Comparison of ENCODE assay signal across 9 mouse cellular contexts in the genomic region with DNA sequence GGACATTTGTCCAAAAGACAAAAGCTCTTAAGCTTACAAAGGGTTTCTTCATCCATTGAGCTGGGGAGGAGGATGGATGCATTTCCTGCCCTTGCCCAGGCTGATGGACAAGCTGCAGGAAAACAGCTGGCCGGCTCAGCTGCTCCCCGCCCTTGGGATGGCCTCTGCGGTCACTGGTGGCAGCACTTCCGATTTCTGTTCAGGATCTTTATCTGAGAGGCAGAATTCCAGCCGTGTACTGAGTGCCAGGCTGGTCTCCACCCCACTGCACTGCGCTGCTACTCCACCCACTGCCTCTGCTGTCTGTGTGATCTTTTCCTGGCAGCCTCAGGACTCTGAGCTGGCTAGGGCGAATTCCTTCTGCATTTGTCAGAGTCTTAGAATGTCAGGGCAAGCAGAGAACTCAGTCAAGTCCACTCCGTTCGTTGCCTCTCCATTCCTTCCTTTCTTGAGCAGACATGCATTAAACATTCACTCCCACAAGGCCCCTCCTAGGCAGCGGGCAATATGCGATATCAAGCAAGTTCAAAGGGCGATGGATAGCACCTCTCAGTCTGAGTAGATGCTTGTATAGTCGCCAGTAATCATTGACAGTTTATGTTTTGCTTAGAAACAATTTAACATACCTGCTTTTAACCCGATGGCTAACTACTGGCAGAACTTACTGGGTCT. TPM values are rescaled to one million over a fixed set of nuclear protein-coding genes. Genes with fewer than 3 reads are reported as not detected.
A peak's percentile ranks its signal among the peaks of the same experiment; 100 is the strongest.
DNase-seq lines count a peak whose midpoint lies in the region; ATAC-seq lines count a peak whose summit lies in the region.
"Had no signal": no experiment of that assay in that cellular context is flagged by ENCODE, and none has a peak within 500 bp of the region (broad histone marks: within the 10 kb centered on the region; RNA-seq: fewer than 3 reads in every experiment).

No protein-coding gene starts in this region.

- WGBS in kidney, embryonic 14.5 days, result 43% methylated on average over 14 of the region's 14 CpGs
- WGBS in midbrain, embryonic 11.5 days, result 60% methylated on average over 14 of the region's 14 CpGs

- no peak overlapping the region for H3K4me2 ChIP-seq in kidney, embryonic 14.5 days (replicated peaks; ENCODE audit: low read depth, low read length)
- H3K4me2 ChIP-seq in midbrain, embryonic 11.5 days, result no peak overlapping the region

- H3K4me3 ChIP-seq in kidney, embryonic 14.5 days (ENCODE audit: low read length), result no peak overlapping the region
- no peak overlapping the region for H3K4me3 ChIP-seq in midbrain, embryonic 11.5 days (ENCODE audit: low read depth, low read length)
- H3K4me3 ChIP-seq: megakaryocyte, embryonic 14.5 days had no signal

- H3K36me3 ChIP-seq in kidney, embryonic 14.5 days (ENCODE audit: control insufficient read depth, insufficient read depth, low read length), result no peaks in the 10 kb centered on the region
- no peaks in the 10 kb centered on the region for H3K36me3 ChIP-seq in midbrain, embryonic 11.5 days (ENCODE audit: control insufficient read depth, insufficient read depth, low read length)

- H3K27me3 ChIP-seq in kidney, embryonic 14.5 days (ENCODE audit: control insufficient read depth, insufficient read depth, low read length), result no peaks in the 10 kb centered on the region
- H3K27me3 ChIP-seq in midbrain, embryonic 11.5 days (ENCODE audit: control insufficient read depth, insufficient read depth, low read length), result no peaks in the 10 kb centered on the region

- H3K4me1 ChIP-seq in kidney, embryonic 14.5 days (ENCODE audit: control insufficient read depth, insufficient read depth, low read length), result peaks cover 4% of the 10 kb centered on the region; the same call in 1 of the 2 replicates
- no peaks in the 10 kb centered on the region for H3K4me1 ChIP-seq in midbrain, embryonic 11.5 days (ENCODE audit: control insufficient read depth, insufficient read depth, low read length)

- no peak overlapping the region for H3K9ac ChIP-seq in kidney, embryonic 14.5 days (ENCODE audit: low read depth, low read length)
- no peak overlapping the region for H3K9ac ChIP-seq in midbrain, embryonic 11.5 days (ENCODE audit: low read length)

- no peaks in the 10 kb centered on the region for H3K9me3 ChIP-seq in kidney, embryonic 14.5 days (ENCODE audit: control insufficient read depth, low read length)
- H3K9me3 ChIP-seq in midbrain, embryonic 11.5 days (ENCODE audit: control insufficient read depth, low read length), result no peaks in the 10 kb centered on the region

- ATAC-seq in kidney, embryonic 14.5 days (ENCODE audit: low FRiP score, low TSS enrichment), result peak; percentile 71
- 0 out of 2 replicates have a peak, but pooled peaks have one; percentile 59 for ATAC-seq in midbrain, embryonic 11.5 days (ENCODE audit: low FRiP score)
- ATAC-seq in inflammation-experienced regulatory T-cells, adult 6 months, result no peak

- DNase-seq in Muller cell, postnatal 12 days (ENCODE audit: inconsistent ontology term), result peak; percentile 91
- peak; percentile 87 for DNase-seq in adrenal gland, adult 2 months
- DNase-seq in heart, adult 11 months, result peak; percentile 98
- DNase-seq in midbrain, embryonic 11.5 days (ENCODE audit: low spot score, missing footprints), result no peak
- DNase-seq in left cerebral cortex, adult 8-10 months (ENCODE audit: low spot score in 2 of 2), result no peak
- no peak for DNase-seq in thymus, postnatal 14 days

- H3K27ac ChIP-seq in kidney, embryonic 14.5 days (ENCODE audit: low read depth, low read length), result peak overlapping the region; percentile 32; the same call in 1 of the 2 replicates
- H3K27ac ChIP-seq in midbrain, embryonic 11.5 days (ENCODE audit: low read depth, low read length), result no peak overlapping the region

RNA-seq across cellular contexts. Expression of gene Itgb6, which starts 33.4 kb away (rescaled TPM):
- not detected for total RNA-seq in adrenal gland, adult 2 months (2021)
- not detected in 2 replicates for polyA plus RNA-seq in adrenal gland, adult 2 months (2012; rRNA removed)
- polyA plus RNA-seq in kidney, embryonic 14.5 days (2014; fragmentation: Nextera tagmentation; extraction: Ambion mirVana), result 3.4 and 8.9 TPM in 2 replicates
- polyA plus RNA-seq in midbrain, embryonic 11.5 days (2014; fragmentation: Nextera tagmentation; extraction: Ambion mirVana), result 0.28 and 0.40 TPM in 2 replicates
- polyA plus RNA-seq in inflammation-experienced regulatory T-cells, adult 6 months (2017; shearing (Covaris generic)), result not detected
- under 1 TPM in 1 of 4 experiments, not detected in 3; 0.14 TPM for total RNA-seq in left cerebral cortex, adult 8-10 months (2022)

Comparison
In these comparisons a context has a peak if more than half of its experiments do, and no peak if none do; other contexts are left out.
1. DNase-seq: peak in Muller cell, postnatal 12 days (single experiment), adrenal gland, adult 2 months (single experiment) and heart, adult 11 months (single experiment); none in midbrain, embryonic 11.5 days (single experiment), left cerebral cortex, adult 8-10 months (0 of 2) and thymus, postnatal 14 days (single experiment).